Mouse (Mus musculus) ovary, postnatal 10 days (tissue): ENCODE data around the gene Card19.

Experiments used
- DNase-seq: peaks from one replicate; pipeline ENCODE4 v3.0.0; 2022; ENCODE audit warnings: low spot score

Card19 gene

DNA sequence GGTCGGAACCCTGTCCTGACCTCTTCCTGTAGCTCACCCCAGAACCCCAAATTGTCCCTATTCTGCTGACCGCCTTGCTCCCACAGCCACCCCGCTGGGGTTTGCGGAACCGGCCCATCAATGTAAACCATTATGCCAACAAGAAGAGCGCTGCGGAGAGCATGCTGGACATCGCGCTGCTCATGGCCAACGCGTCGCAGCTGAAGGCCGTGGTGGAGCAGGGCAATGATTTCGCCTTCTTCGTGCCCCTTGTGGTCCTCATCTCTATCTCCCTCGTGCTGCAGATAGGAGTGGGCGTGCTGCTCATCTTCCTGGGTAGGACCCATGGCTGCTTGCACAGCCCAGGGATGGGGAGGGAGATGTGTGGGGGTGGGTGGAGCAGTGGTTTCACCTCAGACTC lies 22.2 kb downstream of the Card19 start:
- no peak for DNase-seq

DNA sequence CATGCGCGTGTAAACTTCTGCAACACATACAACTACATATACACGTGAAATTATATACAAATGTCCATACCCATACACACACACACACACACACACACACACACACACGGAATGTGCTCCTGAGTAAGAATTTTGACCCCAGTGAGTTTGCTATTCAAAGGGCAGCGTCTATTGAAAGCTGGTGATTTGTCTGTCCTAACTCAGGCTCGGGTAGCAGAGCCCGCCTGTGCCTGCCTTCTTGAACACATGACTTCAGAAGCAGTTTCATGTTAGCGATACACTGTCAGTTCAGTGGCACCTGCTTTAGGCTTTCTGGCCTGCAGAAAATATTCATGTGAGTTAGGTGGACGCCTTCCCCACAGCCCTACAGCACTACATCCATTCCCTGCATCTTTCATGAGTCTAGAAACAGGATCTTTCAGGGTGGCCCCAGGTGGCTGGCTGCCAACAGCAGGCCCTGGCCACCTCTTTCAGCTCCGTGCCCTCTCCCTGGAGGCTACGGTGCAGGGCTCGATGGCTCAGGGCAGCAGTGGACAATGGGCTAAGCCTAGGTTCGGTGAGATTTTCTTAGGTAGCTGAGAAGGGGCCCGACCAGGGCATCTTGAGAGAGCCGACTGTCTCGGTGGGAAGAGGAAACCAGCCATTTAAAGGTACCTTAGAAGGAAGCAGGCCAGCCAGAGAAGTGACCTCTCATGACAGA lies 23.5 kb downstream of the Card19 start:
- DNase-seq, result no peak

DNA sequence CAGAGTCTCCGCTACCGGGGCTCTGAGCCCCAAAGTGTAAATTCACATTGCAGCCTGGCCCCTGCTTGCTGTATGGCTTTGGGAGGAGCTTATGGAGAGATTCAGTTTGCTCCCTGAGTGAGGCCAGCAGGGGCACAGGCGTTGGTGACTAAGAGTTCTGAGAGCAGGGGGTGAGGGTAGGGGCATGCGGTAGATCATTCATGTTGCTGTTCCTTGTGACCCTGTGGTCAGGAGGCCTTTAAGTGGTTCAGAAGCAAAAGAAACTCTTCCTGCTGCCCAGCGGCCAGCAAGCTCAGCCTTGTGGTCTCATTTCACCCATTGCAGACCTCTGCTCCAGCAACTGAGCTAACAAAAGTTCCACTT lies 24.2 kb downstream of the Card19 start:
- DNase-seq, result no peak

- no peak for DNase-seq
Measured at GRCm38 (mm10) chr13:49190876-49191672, 24.8 kb downstream of the Card19 start.

DNA sequence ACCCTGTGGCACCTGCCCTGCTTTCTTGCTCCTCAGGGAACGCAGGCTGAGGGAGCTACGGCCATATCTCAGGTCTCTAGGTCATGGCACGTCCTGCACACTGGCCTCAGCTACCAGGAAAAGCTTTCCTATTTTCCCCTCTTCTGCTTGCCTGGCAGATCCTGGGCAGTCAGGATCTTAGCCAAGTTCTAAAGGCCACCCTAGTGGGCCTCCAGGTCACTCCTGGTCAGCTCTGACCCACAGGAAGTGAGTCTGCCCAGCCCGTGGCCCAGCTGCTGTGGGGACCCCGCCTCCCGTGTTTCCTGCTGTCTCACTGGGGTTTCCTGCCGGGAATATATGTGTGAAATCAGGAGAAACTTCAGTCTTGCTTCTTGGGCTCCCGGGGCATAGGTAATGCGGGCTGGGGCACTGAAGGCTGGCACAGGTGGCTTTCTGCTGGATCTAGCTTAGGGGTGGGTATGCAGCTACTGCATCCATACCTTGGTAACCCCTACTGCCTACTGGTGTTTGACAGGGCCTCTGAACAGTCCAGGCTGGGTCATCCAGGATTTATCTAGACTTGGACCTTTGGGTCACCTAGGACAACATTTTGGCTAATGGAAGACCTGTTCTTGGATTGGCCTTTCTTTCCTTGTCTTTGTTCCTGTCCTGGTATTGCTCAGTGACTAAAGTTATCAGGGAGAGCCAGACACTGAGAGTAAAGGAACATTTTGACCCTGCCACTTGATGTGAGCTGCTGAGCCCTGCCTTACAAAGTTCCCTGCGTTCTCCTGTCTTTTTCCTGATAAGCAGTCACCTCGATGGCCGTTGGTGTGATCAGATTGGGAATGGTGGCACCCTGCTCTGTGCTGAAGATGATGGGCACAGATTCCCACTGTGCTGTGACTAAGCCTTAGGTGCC lies 25.6 kb downstream of the Card19 start:
- DNase-seq, result no peak

DNA sequence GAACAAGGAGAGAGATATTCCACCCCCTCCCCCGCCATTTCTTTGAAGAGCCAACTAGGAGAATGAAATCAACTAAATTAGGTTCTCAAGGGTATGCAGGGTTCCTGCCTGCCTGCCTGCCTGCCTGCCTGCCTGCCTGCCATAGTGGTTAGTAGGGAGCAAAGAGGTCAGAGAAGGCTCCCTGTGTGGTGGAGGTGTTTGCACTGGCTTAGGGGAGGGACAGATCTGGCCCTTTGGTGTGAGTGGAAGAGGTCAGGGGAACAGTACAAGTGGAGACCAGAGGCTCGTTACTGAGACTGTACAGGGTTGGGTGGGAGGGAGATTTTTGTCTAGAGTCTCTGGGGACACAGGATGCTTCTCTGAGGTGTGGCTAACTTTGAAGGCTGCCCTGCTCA lies 26.9 kb downstream of the Card19 start:
- DNase-seq, result no peak

DNA sequence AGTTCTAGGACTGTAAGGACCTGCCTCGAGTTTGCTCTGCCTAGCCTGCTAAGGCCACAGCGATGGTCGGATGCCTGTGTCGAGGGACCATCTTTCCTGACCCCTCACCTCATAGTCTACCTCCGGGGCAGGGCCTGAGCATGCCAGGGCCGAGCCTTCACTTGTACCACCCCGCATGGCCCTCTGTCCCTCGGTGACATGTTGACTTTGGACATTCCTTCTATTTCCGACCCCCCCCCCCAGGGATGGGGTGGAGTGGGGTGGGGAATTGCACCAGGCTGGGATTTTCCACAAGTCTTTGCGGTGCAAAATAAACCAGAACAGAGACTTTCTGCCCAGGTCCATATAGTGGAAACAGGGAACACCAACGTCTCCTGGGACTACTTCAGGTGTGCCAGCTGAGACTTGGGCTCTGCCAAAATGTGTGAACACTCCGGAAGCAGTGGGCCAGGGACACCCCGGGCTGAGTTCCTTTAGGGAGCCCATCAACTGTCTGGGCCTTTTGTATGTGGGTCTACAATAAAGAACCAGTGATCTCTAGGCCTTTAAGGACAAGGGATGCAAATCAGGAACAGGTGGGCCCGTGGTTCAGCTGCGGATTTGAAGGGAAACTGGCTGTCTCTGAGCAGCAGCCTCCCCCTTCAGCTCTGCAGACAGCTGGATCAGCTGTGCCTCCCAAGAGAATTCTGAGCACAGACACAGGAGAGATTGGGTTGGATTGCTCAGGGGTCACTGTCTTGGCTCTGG lies 27.4 kb downstream of the Card19 start:
- DNase-seq, result no peak

DNA sequence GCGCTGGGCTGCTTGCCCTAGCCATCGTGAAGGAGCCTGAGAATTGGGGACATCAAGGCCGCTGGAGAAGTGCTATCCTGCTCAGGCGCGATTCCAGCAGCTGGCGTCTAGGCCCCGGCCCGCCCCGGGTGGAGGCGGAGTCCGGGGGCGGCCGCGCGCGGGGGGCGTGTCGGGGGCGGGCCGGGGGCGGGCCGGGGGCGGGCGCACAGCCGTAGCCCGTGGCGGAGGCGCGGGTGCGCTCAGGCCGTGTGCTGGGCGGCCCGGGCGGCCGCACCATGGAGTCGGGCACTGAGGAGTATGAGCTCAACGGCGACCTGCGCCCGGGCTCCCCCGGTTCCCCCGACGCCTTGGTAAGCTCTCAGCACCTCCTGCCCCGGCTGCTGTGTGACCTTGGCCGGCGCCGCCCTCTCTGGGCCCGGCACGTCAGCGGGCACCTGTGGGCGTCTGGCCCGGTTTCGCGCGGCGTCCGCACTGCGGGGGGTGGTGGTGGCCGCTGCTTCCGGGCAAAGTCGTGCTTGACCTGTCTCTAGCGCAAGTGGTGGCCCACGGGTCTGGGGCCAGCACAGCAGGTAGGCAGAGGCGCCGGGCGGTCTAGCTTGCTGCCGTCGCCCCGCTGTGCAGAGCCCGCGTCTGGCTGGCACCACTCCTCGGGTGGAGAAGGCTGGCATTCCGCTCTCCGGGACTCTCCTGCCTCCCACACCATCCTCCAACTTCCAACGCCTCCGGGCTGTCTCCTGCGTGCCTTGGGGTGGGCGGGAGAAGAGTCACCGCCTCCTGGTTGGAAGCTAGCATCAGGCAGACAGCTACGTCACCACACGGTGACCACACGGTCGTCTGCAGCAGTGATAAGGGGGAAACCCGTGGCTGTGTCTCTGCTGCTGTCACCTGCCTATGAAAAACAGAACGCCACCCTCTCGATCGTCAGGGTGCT lies 28.3 kb downstream of the Card19 start, which contains the start of gene Ninj1:
Gene Ninj1 (plus strand): TSS at position 198 of the 931 bp plus-strand sequence.
- DNase-seq, result peak; percentile 63

- DNase-seq, result no peak
Measured at GRCm38 (mm10) chr13:49186798-49187287, 29.0 kb downstream of the Card19 start.

DNA sequence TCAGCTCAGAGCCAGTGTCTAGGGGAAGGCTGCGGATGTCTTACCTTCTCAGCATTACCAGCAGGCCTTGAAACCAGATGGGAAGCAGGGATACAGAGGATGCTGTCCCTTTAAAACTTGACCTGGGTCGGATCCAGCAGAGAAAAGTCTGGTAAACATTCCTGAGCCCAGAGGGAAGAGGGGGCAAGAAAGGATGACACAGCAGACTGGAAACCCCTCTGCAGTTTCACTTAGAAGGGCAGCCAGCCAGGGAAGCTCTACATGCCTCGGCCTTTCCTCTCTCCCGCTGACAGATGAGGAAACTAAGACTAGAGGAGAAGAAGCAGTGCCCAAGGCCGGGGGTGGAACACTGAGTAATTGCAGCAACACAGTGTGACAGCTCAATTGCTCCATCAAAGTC lies 32.2 kb downstream of the Card19 start:
- DNase-seq, result no peak

DNA sequence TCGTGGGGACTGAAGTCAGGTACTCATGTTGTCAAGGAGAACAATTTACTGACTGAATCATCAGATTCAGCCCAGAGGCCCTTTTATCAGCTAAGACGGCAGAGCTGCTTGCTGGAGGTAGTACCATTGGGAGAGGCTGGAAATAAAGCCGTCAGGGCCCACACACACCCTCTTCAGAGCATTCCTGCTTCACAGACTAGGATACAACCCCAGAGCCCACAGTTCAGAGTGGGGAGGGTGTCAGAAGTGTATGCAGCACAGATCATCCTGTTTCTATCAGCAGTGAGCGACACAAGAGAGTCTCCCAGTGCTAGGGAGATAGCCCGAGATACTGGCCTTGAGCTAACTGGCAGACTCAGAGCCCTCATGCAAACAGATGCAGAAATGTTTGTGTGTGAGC lies 32.7 kb downstream of the Card19 start:
- no peak for DNase-seq

GRCm38 (mm10) chr13:49181411-49181984 lies 34.3 kb downstream of the Card19 start:
- DNase-seq, result no peak

- DNase-seq, result no peak
Measured at GRCm38 (mm10) chr13:49180691-49181090, 35.1 kb downstream of the Card19 start.

- no peak for DNase-seq
Measured at GRCm38 (mm10) chr13:49180274-49180673, 35.6 kb downstream of the Card19 start.

- no peak for DNase-seq
Measured at GRCm38 (mm10) chr13:49178839-49179585, 36.8 kb downstream of the Card19 start.

DNA sequence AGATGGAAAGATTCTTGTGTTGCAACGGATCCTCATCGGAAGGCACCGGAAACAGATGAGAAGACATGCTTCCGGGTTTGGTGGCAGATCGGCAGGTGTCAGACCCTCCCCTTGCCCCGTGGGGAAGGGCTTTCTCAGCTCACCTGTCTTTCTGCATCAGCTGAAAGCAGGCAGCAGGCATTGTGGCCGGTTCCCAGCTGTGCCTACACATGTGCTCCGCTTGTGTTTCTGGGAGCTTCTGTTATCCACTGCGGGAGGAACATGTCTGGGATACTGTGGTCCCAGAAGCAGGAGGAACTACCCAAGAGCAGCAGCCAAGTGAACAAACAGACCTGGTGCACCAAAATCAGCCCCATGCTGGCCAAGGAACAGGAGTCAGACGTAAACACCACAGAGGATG lies 40.3 kb downstream of the Card19 start:
- no peak for DNase-seq

GRCm38 (mm10) chr13:49172971-49173596 lies 42.8 kb downstream of the Card19 start:
- peak; percentile 93 for DNase-seq

DNA sequence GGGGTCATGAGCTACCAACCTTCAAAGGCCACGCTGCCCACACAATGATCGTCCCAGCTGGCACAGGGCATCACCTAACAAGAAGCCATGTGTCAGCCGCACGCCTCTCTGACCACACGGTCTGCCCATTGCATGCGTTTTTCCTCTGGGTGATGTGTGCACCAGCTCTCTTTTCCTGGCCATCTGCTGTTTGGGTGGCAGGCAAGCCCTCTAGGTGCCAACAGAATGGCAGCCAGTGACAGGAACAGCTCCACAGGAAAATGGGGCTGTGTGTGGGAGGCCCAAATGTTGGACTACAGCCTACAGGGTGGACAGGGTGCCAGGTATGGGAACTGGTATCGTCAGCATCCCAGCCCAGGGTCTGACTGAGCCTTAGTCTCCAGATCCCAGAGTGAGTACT lies 43.5 kb downstream of the Card19 start:
- no peak for DNase-seq

GRCm38 (mm10) chr13:49171729-49172128 lies 44.1 kb downstream of the Card19 start:
- no peak for DNase-seq
